Mouse (Mus musculus): ENCODE results near the gene Defa25.
"Not testable (repeated sequence)": the region's sequence is repeated elsewhere in the genome, so short reads cannot be mapped to it uniquely, and the experiment has no call there.

Gene Defa25

DNA sequence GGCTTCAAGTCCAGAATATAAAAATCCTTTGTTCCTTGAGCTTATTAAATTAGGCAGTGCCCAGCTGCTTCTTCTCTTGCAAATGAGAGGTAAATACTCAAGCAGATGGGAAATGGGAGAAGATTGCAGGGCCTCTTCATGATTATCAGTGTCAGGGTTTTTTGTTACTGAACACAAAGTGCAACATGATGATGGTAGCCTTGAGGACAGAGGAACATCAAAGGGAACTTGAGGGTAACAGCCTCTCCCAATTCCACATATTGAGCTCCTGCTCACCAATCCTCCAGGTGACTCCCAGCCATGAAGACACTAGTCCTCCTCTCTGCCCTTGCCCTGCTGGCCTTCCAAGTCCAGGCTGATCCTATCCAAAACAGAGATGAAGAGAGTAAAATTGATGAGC, at the start of gene Defa25:
TSS of gene Defa25 (plus strand) at position 301 of the 400 bp plus-strand sequence.
- DNase-seq (ENCODE audit: low spot score) = not testable (repeated sequence)

DNA sequence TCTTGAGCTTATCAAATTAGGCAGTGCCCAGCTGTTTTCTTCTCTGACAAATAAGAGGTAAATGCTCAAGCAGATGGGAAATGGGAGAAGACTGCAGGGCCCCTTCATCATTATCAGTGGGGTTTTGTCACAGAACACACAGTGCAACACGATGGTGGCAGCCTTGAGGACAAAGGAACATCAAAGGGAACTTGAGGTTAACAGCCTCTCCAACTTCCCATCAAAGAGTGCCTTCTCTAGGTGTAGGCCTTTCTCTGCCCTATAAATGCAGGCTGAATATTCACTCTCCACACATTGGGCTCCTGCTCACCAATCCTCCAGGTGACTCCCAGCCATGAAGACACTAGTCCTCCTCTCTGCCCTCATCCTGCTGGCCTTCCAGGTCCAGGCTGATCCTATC, 29.5 kb upstream of the Defa25 start, which contains the start of gene Defa23:
TSS of gene Defa23 (plus strand) at position 301 of the 400 bp plus-strand sequence.
- DNase-seq (ENCODE audit: low spot score) = not testable (repeated sequence)

DNA sequence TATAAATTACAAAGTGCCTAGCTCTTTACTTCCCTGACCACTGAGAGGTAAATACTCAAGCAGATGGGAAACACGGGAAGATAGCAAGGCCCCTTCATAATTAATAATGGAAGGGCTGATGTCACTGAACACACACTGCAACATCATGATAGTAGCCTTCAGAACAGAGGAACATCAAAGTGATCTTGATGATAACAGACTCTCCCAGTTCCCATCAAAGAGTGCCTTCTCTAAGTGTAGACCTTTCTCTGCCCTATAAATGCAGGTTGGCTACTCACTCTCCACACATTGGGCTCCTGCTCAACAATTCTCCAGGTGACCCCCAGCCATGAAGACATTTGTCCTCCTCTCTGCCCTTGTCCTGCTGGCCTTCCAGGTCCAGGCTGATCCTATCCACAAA, 19.5 kb upstream of the Defa25 start, which contains the start of gene Defa35:
TSS of gene Defa35 (plus strand) at position 301 of the 400 bp plus-strand sequence.
- DNase-seq (ENCODE audit: low spot score) = not testable (repeated sequence)

DNA sequence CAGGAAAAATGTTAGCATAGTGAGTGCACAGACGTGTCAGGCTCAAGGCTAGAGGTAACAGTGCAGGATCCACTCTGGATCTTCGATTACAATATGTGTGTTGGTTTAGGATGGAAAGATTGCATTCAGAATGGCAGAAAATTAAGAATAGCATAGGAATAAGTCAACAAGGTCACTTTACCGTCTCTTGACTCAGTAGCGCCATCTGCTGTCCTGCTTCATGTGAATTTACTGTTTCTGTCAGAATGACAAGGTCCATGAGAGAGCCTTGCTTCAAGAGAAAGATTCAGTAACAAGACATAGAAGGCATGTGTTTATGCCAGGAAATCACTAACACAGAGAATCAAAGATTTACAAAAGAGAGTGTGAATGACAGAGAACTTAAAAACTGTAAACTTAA, 8.9 kb downstream of the Defa25 start:
- DNase-seq (ENCODE audit: low spot score) = no peak

DNA sequence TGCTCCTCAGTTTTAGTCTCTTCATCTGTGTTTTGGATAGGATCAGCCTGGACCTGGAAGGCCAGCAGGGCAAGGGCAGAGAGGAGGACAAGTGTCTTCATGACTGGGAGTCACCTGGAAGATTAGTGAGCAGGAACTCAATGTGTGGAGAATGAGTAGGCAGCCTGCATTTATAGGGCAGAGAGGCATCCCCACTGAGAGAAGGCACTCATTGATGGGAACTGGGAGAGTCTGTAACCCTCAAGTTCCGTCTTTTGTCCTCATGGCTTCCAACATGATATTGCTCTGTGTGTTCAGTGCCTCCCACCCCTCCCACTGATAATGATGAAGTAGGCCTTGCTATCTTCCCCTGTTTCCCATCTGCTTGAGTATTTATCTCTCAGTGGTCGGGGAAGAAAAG, 11.7 kb downstream of the Defa25 start, which contains the start of gene Gm14851:
TSS of gene Gm14851 (minus strand) at position 101 of the 400 bp plus-strand sequence.
- not testable (repeated sequence) for DNase-seq (ENCODE audit: low spot score)

GRCm38 (mm10) chr8:21134342-21134741, 50.1 kb downstream of the Defa25 start, which contains the start of gene Defa30:
Defa30 (plus strand) TSS chr8:21134642.
- DNase-seq (ENCODE audit: low spot score) = not testable (repeated sequence)
